Mouse (Mus musculus) CD4-positive, CD25-positive, alpha-beta regulatory T cell, adult 2 months (primary cell): Measurements from ENCODE around the gene Tcaim.
"Not testable (repeated sequence)": the region's sequence is repeated elsewhere in the genome, so short reads cannot be mapped to it uniquely, and the experiment has no call there.

Source experiments
- DNase-seq: peaks from one replicate; pipeline ENCODE4 v3.0.0-alpha.2; 2012; ENCODE audit warnings: low read depth, low spot score

Tcaim gene

DNA sequence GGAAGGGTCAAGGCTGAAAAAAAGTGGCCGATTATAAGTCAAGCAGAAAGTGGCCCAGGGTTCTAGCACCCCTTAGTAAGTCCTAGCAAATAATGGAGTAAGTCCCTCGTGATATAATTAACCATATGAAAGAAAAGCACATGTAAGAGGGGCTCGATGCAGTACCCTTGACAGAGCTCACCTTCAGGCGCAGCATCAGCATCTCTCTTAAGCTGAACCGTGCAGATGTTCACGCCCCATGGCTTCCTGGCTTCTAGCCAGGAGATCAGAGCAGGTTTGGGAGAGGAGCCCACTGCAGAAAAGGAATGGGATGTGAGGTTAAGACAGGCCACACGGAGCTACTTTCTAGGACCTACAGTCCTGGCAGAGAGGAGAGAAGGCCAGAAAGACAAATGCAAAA lies 49.2 kb downstream of the Tcaim start:
- DNase-seq, result no peak

DNA sequence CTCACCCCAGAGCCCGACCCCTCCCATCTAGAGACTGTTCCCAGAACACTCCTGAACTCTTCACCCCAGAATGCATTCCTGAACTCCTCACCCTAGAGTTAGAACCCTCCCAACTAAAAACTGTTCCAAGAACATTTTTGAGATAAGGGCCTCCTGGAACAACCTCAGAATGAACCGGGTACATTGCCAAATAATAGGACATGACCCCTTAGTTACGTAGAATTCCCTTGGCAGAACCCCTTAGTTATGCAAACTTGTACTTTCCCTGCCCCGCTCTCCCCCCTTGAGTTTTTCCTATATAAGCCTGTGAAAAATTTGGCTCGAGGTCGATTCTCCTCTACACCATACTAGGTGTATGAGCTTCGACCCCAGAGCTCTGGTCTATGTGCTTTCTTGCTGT lies 49.8 kb downstream of the Tcaim start:
- not testable (repeated sequence) for DNase-seq

DNA sequence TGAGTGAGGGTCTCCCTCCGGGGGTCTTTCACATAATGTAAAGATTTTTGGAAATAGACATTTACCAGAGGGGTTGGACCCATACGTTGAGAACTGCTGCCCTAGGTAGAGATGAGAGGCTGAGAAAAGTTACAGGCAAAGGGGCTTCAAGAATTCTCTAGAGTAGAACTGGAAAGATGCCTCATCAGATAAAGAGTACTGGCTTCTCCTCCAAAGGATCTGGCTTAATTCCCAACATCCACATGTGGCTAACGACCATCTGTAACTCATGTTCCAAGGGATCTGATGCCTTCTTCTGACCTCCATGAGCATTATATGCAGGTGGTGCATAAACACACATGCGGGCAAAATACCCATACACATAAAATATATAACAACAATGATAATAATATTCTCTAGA lies 50.3 kb downstream of the Tcaim start:
- no peak for DNase-seq

DNA sequence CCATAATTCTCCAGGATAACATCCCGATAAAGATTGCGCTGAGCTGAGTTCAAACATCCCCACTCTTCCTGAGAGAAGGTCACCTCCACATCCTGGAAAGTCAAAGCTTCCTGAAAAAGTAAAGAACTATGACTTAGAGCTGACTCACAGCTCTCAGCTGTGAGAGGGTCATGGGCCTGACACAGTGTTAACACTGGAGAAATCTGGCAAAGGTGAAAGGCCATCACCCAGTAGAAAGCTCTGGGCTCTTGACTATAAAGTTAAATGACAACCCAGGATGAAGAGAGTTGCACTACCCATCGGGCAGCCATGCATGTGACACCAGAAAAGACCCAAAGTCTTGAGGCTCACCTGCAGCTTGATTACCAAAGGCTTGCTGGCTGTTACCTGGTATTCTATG lies 51.4 kb downstream of the Tcaim start:
- no peak for DNase-seq

DNA sequence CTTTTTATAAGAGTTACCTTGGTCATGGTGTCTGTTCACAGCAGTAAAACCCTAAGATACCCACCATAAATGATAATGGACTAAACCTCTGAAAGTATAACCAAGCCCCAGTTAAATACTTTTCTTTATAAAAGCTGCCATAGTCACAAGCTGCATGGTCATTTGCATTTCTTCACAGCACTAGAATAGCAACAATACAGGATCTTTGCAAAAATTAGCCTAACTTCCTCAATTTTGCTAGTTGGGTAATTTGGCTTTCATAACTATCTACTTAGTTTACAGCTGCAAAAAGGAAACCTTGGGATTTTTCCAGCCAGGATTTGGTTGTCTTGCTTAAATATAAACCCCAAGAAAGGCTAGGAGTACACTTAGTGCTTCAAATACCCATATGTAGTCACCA lies 55.4 kb downstream of the Tcaim start:
- DNase-seq, result no peak

DNA sequence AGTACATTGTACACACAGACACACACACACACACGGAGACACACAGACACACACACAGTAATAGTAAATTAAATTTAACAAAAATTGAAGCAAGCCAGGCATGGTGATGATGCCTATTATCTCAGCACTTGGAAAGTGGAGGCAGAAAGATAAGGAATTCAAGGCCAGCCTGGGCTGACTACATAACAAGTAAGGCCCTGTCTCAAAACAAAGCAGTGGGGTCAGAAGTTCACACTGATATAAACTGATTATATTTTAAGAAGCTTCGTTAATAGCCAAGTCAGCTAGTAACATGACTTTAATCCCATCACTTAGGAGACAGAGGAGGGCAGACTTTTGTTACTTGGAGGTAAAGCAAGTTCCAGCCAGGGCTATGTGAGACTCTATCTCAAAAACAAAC lies 58.4 kb downstream of the Tcaim start:
- no peak for DNase-seq

DNA sequence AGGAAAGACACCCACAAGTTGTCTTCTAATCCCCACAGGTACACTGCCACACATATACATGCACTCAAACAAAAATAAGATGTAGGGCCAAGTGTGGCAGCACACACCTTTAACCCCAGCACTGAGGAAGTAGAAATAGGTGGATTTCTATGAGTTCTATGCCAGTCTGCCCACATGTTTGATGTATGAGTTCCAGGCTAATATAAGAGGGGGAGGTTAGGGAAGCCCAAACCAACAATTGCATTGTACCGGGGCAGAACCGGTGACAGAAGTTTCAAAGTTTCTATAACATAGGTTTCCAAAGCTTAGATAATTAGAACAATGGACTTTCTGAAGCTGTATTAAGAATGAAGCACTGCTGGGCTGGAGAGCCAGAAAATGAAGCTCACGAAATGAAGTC lies 59.5 kb downstream of the Tcaim start:
- peak; percentile 7 for DNase-seq

DNA sequence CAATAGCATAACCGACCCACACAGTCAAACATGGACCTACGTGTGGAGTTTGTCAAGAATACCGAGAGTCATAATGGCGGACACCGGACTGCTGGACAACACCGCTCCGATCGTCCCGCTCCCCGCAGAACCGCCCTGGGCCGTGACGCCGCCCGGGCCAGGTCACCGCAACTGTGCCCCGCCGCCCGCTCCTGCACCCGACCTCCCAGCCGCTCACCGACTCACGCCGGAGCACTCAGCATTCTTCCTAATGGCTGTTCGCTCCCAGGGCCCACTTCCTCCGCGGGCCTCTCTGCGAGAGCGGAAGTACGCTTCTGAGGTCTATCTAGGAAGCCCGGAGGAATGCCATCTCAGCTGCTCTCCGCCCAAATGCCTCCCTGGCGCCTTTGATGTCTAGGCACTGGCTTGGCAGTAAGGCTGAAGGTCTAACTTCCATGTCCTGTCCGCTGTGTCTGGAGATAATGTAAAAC lies 60.4 kb downstream of the Tcaim start, which contains the start of gene Zfp445:
Gene Zfp445 (minus strand): TSS at position 310 of the 470 bp plus-strand sequence.
- DNase-seq, result peak; percentile 92

DNA sequence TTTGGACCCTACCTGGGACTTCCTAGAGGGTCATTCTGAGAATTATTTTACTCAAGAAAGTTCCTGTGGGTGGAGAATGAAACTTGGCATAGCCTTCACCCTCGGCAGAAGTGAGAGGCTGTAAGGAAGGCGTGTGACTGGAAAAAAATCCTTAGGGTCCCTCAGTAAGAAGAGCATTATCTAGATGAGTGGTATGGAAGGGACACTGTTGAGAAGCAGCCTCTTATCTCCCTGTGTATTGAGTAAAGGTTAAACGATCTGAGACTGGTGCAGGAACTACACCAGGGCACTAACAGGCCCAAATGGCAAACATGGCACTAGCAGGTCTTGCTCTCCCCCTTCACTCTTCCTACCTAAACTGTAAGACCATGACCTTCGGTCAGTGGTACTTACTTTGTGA lies 60.9 kb downstream of the Tcaim start:
- DNase-seq, result no peak

DNA sequence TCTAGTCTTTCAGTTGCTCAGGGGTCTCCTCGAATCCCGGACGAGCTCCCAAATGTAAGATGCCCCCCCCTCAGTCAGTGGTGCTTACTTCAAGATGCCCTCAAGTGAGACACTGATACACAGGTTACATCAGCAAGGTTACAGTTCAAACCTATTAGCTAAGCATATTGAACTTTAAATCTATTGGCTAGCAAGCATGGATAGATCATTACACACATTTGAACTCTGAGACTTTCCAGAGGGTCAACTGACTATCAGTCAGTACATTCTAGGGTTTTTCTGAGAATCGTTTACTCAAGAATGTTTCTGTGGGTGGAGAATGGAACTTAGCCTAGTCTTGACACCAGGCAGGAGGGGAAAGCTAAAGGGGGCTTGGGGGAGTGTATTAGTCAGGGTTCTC lies 67.3 kb downstream of the Tcaim start:
- DNase-seq, result no peak

DNA sequence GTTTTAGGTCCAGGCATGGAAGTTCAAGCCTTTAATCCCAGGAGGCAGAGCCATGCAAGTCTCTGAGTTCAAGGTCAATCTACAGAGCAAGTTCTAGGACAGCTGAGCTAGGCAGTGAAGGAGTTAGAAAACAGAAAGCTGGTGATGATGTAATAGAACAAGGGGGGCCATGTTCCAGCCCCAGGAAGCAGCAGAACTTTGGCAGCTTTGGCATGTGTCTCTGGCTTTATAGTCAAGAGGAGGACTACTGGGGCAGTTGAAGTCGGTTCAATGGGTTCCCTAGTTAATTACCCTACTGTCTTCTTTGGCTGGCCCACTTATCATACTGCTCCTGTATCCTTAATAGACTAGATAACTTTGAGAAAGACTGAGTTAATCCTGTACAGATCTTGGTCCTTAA lies 69.3 kb downstream of the Tcaim start:
- DNase-seq, result no peak

DNA sequence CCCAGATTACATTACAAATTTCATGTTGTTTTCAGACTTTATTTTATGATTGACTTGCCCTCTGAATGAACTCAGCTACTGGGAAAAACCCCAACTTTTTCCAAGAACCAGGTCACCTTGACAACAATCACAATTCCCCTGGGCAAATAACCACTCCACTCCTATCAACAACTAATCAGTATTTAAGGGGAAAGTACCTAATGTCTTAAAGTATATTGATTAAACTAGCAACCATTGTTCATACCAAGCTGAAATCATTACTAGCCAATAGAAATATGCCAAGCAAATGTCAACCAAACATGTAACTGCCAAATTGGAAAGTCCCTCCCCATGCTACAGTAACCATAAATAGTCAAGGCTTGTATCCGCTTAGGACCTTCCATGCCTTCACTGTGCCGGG lies 69.8 kb downstream of the Tcaim start:
- DNase-seq, result peak; percentile 27

DNA sequence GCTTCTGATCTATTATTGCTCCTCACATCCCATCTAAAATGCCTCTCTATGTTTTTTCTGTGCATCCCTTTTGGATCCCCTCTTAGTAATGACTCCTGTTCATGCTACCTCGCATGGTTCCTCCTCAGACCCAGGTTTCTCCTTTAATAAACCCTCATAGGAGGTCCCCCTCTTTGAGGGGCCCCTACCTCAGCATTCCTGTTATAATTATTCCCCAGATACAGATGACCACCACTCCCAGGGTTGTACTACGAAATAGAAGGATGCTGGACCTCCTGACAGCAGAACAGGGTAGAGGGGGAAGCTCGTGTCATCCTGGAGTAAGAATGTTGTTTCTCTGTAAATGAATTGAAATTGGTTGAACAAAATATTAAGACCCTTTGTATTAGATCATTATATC lies 80.0 kb downstream of the Tcaim start, which contains the start of gene Zkscan7:
Gene Zkscan7 (plus strand): TSS at position 301 of the 400 bp plus-strand sequence.
- DNase-seq, result no peak
